Mouse (Mus musculus) hindbrain, embryonic 16.5 days (tissue): ENCODE results near the gene Fhl2. TPM values are rescaled to one million over a fixed set of nuclear protein-coding genes. Genes with fewer than 3 reads are reported as not detected.
"Not testable (repeated sequence)": the region's sequence is repeated elsewhere in the genome, so short reads cannot be mapped to it uniquely, and the experiment has no call there.

Experiments
- ATAC-seq: fragments of 200-750 bp; cut with Nextera tagmentation; 2 replicates; pipeline ENCODE4 v1.8.0; 2017; ENCODE audit warnings: moderate TSS enrichment, moderate library complexity
- H3K27ac ChIP-seq: fragments of 300-500 bp; sonication (generic); 2 replicates; pipeline ENCODE4 v1.5.1; 2014; ENCODE audit warnings: low read depth, mild to moderate bottlenecking, control low read depth, low read length, moderate library complexity
- H3K27me3 ChIP-seq: fragments of 300-500 bp; sonication (generic); replicated peaks from 2 replicates; pipeline ENCODE4 v1.6.1; 2014; ENCODE audit warnings: low read length; ENCODE audit not compliant: control insufficient read depth, insufficient read depth
- H3K36me3 ChIP-seq: fragments of 300-500 bp; sonication (generic); 2 replicates; pipeline ENCODE4 v1.6.1; 2014; ENCODE audit warnings: mild to moderate bottlenecking, low read length, moderate library complexity, mixed read lengths; ENCODE audit not compliant: control insufficient read depth, insufficient read depth
- H3K4me1 ChIP-seq: fragments of 300-500 bp; sonication (generic); 2 replicates; pipeline ENCODE4 v1.6.1; 2014; ENCODE audit warnings: low read depth, low read length; ENCODE audit not compliant: control insufficient read depth, insufficient read depth
- H3K4me2 ChIP-seq: fragments of 300-500 bp; sonication (generic); 2 replicates; pipeline ENCODE4 v1.6.1; 2014; ENCODE audit warnings: mild to moderate bottlenecking, low read length, control low read depth, moderate library complexity
- H3K4me3 ChIP-seq: fragments of 300-500 bp; sonication (generic); 2 replicates; pipeline ENCODE4 v1.5.1; 2014; ENCODE audit warnings: mild to moderate bottlenecking, low read length, control low read depth, moderate library complexity
- H3K9ac ChIP-seq: fragments of 300-500 bp; sonication (generic); 2 replicates; pipeline ENCODE4 v1.6.1; 2014; ENCODE audit warnings: low read depth, mild to moderate bottlenecking, control low read depth, low read length, moderate library complexity
- H3K9me3 ChIP-seq: fragments of 300-500 bp; sonication (generic); 2 replicates; pipeline ENCODE4 v1.6.1; 2014; ENCODE audit warnings: mild to moderate bottlenecking, low read length, moderate library complexity; ENCODE audit not compliant: control insufficient read depth
- WGBS: fragments of 180-500 bp; shearing (Covaris S2); extraction: QIAGEN DNeasy Blood & Tissue Kit; methylation state at CpG from one replicate; pipeline ENCODE4 v1.1.7; 2014; 5-methylcytosine and 5-hydroxymethylcytosine counted together
- polyA plus RNA-seq: library from polyadenylated mRNA; unstranded; fragments of >200 nt; fragmentation: Nextera tagmentation; extraction: Ambion mirVana; gene quantifications from 2 replicates; pipeline ENCODE4 v1.2.1, GENCODE M21; 2015

Gene Fhl2
- polyA plus RNA-seq, 1 experiment from 2014 or later: 30.9 TPM

GRCm38 (mm10) chr1:43199210-43199866 is 2.6 kb upstream of the Fhl2 start:
- no peak overlapping the region for H3K27ac ChIP-seq
- no peaks in the 10 kb centered on the region for H3K4me1 ChIP-seq
- H3K4me2 ChIP-seq: no peak overlapping the region
- no peak overlapping the region for H3K4me3 ChIP-seq
- no peak for ATAC-seq
- no peaks in the 10 kb centered on the region for H3K27me3 ChIP-seq
- no peaks in the 10 kb centered on the region for H3K36me3 ChIP-seq
- no peaks in the 10 kb centered on the region for H3K9me3 ChIP-seq
- no peak overlapping the region for H3K9ac ChIP-seq
- 84% methylated on average over 3 of the region's 3 CpGs for WGBS

GRCm38 (mm10) chr1:43196059-43196458 is 725 bp downstream of the Fhl2 start:
- 68% methylated on average over 1 of the region's 1 CpGs for WGBS
- no peak for ATAC-seq
- H3K4me1 ChIP-seq: no peaks in the 10 kb centered on the region

GRCm38 (mm10) chr1:43193423-43193822 is 3.4 kb downstream of the Fhl2 start:
- H3K4me1 ChIP-seq: no peaks in the 10 kb centered on the region
- no peak overlapping the region for H3K9ac ChIP-seq
- no peaks in the 10 kb centered on the region for H3K36me3 ChIP-seq
- 91% methylated on average over 6 of the region's 6 CpGs for WGBS
- no peak overlapping the region for H3K4me2 ChIP-seq
- no peak for ATAC-seq
- no peak overlapping the region for H3K27ac ChIP-seq
- H3K4me3 ChIP-seq: no peak overlapping the region
- no peaks in the 10 kb centered on the region for H3K27me3 ChIP-seq
- no peaks in the 10 kb centered on the region for H3K9me3 ChIP-seq

More at GRCm38 (mm10) chr1:43196059-43196458, 725 bp downstream of the Fhl2 start:
- no peaks in the 10 kb centered on the region for H3K9me3 ChIP-seq
- no peak overlapping the region for H3K27ac ChIP-seq
- no peaks in the 10 kb centered on the region for H3K27me3 ChIP-seq
- H3K4me2 ChIP-seq: no peak overlapping the region
- H3K4me3 ChIP-seq: no peak overlapping the region
- H3K9ac ChIP-seq: no peak overlapping the region
- H3K36me3 ChIP-seq: no peaks in the 10 kb centered on the region

GRCm38 (mm10) chr1:43192471-43192870 is 4.3 kb downstream of the Fhl2 start:
- Histone ChIP-seq H3K4me2 (no peak overlapping the region), H3K9ac (no peak overlapping the region), H3K4me3 (no peak overlapping the region), H3K4me1 (no peaks in the 10 kb centered on the region), H3K36me3 (no peaks in the 10 kb centered on the region), H3K27me3 (no peaks in the 10 kb centered on the region), H3K9me3 (no peaks in the 10 kb centered on the region), H3K27ac (no peak overlapping the region)
- 87% methylated on average over 10 of the region's 10 CpGs for WGBS
- no peak for ATAC-seq

GRCm38 (mm10) chr1:43191078-43191477 is 5.7 kb downstream of the Fhl2 start:
- ATAC-seq: no peak
- 84% methylated on average over 8 of the region's 8 CpGs for WGBS

GRCm38 (mm10) chr1:43188893-43189292 is 7.9 kb downstream of the Fhl2 start:
- not testable (repeated sequence) for H3K4me3 ChIP-seq, ATAC-seq, H3K9ac ChIP-seq, H3K36me3 ChIP-seq, H3K9me3 ChIP-seq, H3K4me1 ChIP-seq, H3K27ac ChIP-seq, H3K4me2 ChIP-seq, H3K27me3 ChIP-seq
- 98% methylated on average over 11 of the region's 16 CpGs for WGBS

More at GRCm38 (mm10) chr1:43191078-43191477, 5.7 kb downstream of the Fhl2 start:
- Histone ChIP-seq H3K4me3 (no peak overlapping the region), H3K36me3 (no peaks in the 10 kb centered on the region), H3K4me2 (no peak overlapping the region), H3K27me3 (no peaks in the 10 kb centered on the region), H3K4me1 (no peaks in the 10 kb centered on the region), H3K27ac (no peak overlapping the region), H3K9me3 (no peaks in the 10 kb centered on the region), H3K9ac (no peak overlapping the region)

GRCm38 (mm10) chr1:43186334-43186733 is 10.4 kb downstream of the Fhl2 start:
- Histone ChIP-seq H3K4me2 (no peak overlapping the region), H3K9ac (no peak overlapping the region), H3K4me3 (no peak overlapping the region), H3K36me3 (no peaks in the 10 kb centered on the region), H3K4me1 (no peaks in the 10 kb centered on the region), H3K27ac (no peak overlapping the region), H3K27me3 (no peaks in the 10 kb centered on the region), H3K9me3 (no peaks in the 10 kb centered on the region)
- WGBS: 5% methylated on average over 7 of the region's 7 CpGs
- no peak for ATAC-seq

GRCm38 (mm10) chr1:43180912-43181311 is 15.9 kb downstream of the Fhl2 start:
- Histone ChIP-seq H3K9me3 (no peaks in the 10 kb centered on the region), H3K9ac (no peak overlapping the region), H3K4me2 (no peak overlapping the region), H3K27ac (no peak overlapping the region), H3K36me3 (no peaks in the 10 kb centered on the region), H3K4me1 (no peaks in the 10 kb centered on the region), H3K27me3 (no peaks in the 10 kb centered on the region), H3K4me3 (no peak overlapping the region)
- 87% methylated on average over 6 of the region's 6 CpGs for WGBS
- ATAC-seq: no peak

- H3K27me3 ChIP-seq: no peaks in the 10 kb centered on the region
- H3K36me3 ChIP-seq: no peaks in the 10 kb centered on the region
- no peak overlapping the region for H3K9ac ChIP-seq
- H3K4me2 ChIP-seq: no peak overlapping the region
- no peak overlapping the region for H3K4me3 ChIP-seq
- no peaks in the 10 kb centered on the region for H3K4me1 ChIP-seq
- ATAC-seq: no peak
- H3K27ac ChIP-seq: no peak overlapping the region
- WGBS: 84% methylated on average over 1 of the region's 1 CpGs
- no peaks in the 10 kb centered on the region for H3K9me3 ChIP-seq
These were observed 18.0 kb downstream of the Fhl2 start for GRCm38 (mm10) chr1:43178780-43179179.
